In genomic region chr12:32828137-32828760, GRCm38 (mm10) we compare ENCODE assay signal across 13 mouse cellular contexts. TPM values are rescaled to one million over a fixed set of nuclear protein-coding genes. Genes with fewer than 3 reads are reported as not detected.
DNase-seq lines count a peak whose midpoint lies in the region; ATAC-seq and TF ChIP-seq lines count a peak whose summit lies in the region.
"Had no signal": no experiment of that assay in that cellular context is flagged by ENCODE, and none has a peak within 500 bp of the region (broad histone marks: within the 10 kb centered on the region; RNA-seq: fewer than 3 reads in every experiment).

No protein-coding gene starts in this region.

- H3K4me2 ChIP-seq in CH12.LX (ENCODE audit: insufficient read depth, low read depth, poor library complexity, severe bottlenecking) = peak overlapping the region; percentile 34; the same call in 1 of the 2 replicates
- H3K4me2 ChIP-seq: intestine, embryonic 15.5 days; liver, embryonic 15.5 days had no signal

- H3K27me3 ChIP-seq in liver, adult 2 months (ENCODE audit: control insufficient read depth, insufficient read depth, low read length) = no peaks in the 10 kb centered on the region
- no peaks in the 10 kb centered on the region for H3K27me3 ChIP-seq in CH12.LX (replicated peaks)
- H3K27me3 ChIP-seq: intestine, embryonic 15.5 days; liver, embryonic 15.5 days had no signal

- peaks cover 33% of the 10 kb centered on the region for H3K79me2 ChIP-seq in liver, adult 2 months (ENCODE audit: control insufficient read depth, insufficient read depth, low read length)
- peaks cover 26% of the 10 kb centered on the region for H3K79me2 ChIP-seq in CH12.LX (replicated peaks; ENCODE audit: control insufficient read depth, extremely low read depth, insufficient read depth, poor library complexity, severe bottlenecking)

- H3K9me3 ChIP-seq in CH12.LX (replicated peaks; ENCODE audit: low read length) = peaks cover 2% of the 10 kb centered on the region
- H3K9me3 ChIP-seq: intestine, embryonic 15.5 days; liver, embryonic 15.5 days had no signal

- TF ChIP-seq EP300 in CH12.LX (IDR thresholded peaks at IDR 0.05; ENCODE audit: low read length) = no peak

- 42% methylated on average over 8 of the region's 8 CpGs for WGBS in liver, adult 2 months

- in situ Hi-C loops in CH12.LX (cut with MboI; ENCODE audit: low pct_ligation_motif_present, low pct_unique_long_range_greater_than_20kb, low sequenced_read_pairs) = loop anchor here (5.0 kb wide), 1 partner anchor 191 kb away; no protein-coding TSS in a partner anchor

- TF ChIP-seq CTCF in liver, adult 2 months (IDR thresholded peaks at IDR 0.05; ENCODE audit: low read depth, low read length) = no peak
- TF ChIP-seq CTCF in CH12.LX (conservative IDR thresholded peaks at IDR 0.05 in 1 of 2, IDR thresholded peaks at IDR 0.05 in 1 of 2; ENCODE audit: low read depth in 2 of 2, low read length in 2 of 2) = no peak

- DNase-seq in frontal cortex, postnatal 25 days (ENCODE audit: low spot score in 2 of 2) = no peak
- DNase-seq in liver, adult 2 months (ENCODE audit: extremely low read depth, low read depth, low spot score) = peak; percentile 42
- DNase-seq in liver (no peak), CH12.LX (ENCODE audit: extremely low read depth) (no peak)
- no peak for DNase-seq in gastrocnemius, adult 8-10 months (ENCODE audit: low spot score in 2 of 2)
- DNase-seq: kidney, postnatal 14 days; lung, postnatal 4 days; thymus, adult 18-20 months had no signal

- H3K9ac ChIP-seq in liver, adult 2 months (ENCODE audit: low read depth, low read length) = peak overlapping the region; percentile 50; the same call in 1 of the 2 replicates
- no peak overlapping the region; the same call in 1 of the 2 replicates for H3K9ac ChIP-seq in CH12.LX (ENCODE audit: insufficient read depth, low read depth)
- H3K9ac ChIP-seq: intestine, embryonic 15.5 days; liver, embryonic 15.5 days had no signal

- no peak for TF ChIP-seq POLR2A in liver, adult 2 months (IDR thresholded peaks at IDR 0.05; ENCODE audit: extremely low read depth, insufficient read depth, low read length)
- TF ChIP-seq POLR2A in CH12.LX (IDR thresholded peaks at IDR 0.05; ENCODE audit: low read depth, low read length) = no peak

- dilution Hi-C loops in CH12.LX (cut with MboI; ENCODE audit: extremely low pct_ligation_motif_present, extremely low pct_unique_long_range_greater_than_20kb, low sequenced_read_pairs) = no loop called here

- peaks cover 24% of the 10 kb centered on the region for H3K4me1 ChIP-seq in liver, adult 2 months (ENCODE audit: control insufficient read depth, insufficient read depth, low read length)
- peaks cover 6 to 63% of the 10 kb centered on the region in 2 experiments; a peak in 3 of 4 replicates for H3K4me1 ChIP-seq in CH12.LX (ENCODE audit: control insufficient read depth in 1 of 2, insufficient read depth in 2 of 2)
- H3K4me1 ChIP-seq: intestine, embryonic 15.5 days had no signal

- H3K36me3 ChIP-seq in liver, adult 2 months (ENCODE audit: control insufficient read depth, insufficient read depth, low read length) = peaks cover 24% of the 10 kb centered on the region
- H3K36me3 ChIP-seq in CH12.LX (replicated peaks in 1 of 2; ENCODE audit: control insufficient read depth in 1 of 2, insufficient read depth in 1 of 2, low read length in 1 of 2) = peaks cover 21 to 74% of the 10 kb centered on the region in 2 experiments
- H3K36me3 ChIP-seq: intestine, embryonic 15.5 days; liver, embryonic 15.5 days had no signal

- peak overlapping the region; percentile 44 for H3K27ac ChIP-seq in liver, adult 2 months (replicated peaks; ENCODE audit: insufficient read depth, low read depth, low read length)
- H3K27ac ChIP-seq in CH12.LX (ENCODE audit: insufficient read depth, low read depth) = no peak overlapping the region
- H3K27ac ChIP-seq: intestine, embryonic 15.5 days; liver, embryonic 15.5 days had no signal

- H3K4me3 ChIP-seq in liver, adult 2 months (ENCODE audit: insufficient read depth, low read depth, low read length) = no peak overlapping the region
- H3K4me3 ChIP-seq in CH12.LX (replicated peaks in 1 of 3; ENCODE audit: low read depth in 2 of 3, low read length in 2 of 3, poor library complexity in 1 of 3) = no peak overlapping the region
- H3K4me3 ChIP-seq: intestine, embryonic 15.5 days; liver, embryonic 15.5 days had no signal

- no peak for TF ChIP-seq RAD21 in CH12.LX (IDR thresholded peaks at IDR 0.05; ENCODE audit: low read depth, low read length)

- ATAC-seq in frontal cortex, adult (ENCODE audit: low TSS enrichment) = peak; percentile 88
- ATAC-seq in megakaryocyte, adult 5-6 weeks (ENCODE audit: poor library complexity, severe bottlenecking) = peak; percentile 64; the same call in 1 of the 2 replicates
- ATAC-seq: CD4-positive, CD25-positive, alpha-beta regulatory T cell, adult 4 months; intestine, embryonic 15.5 days had no signal

TF ChIP-seq in CH12.LX, 34 proteins besides CTCF, POLR2A, EP300 and RAD21:
- no peak for TF ChIP-seq MEF2A (IDR thresholded peaks at IDR 0.05; ENCODE audit: borderline replicate concordance, low read depth, low read length)
- TF ChIP-seq BHLHE40 (IDR thresholded peaks at IDR 0.05; ENCODE audit: low read depth, low read length) = no peak
- no peak for TF ChIP-seq HCFC1 (IDR thresholded peaks at IDR 0.05; ENCODE audit: low read depth, low read length)
- no peak for TF ChIP-seq MAX (IDR thresholded peaks at IDR 0.05; ENCODE audit: low read length)
- no peak for TF ChIP-seq TCF12 (IDR thresholded peaks at IDR 0.05; ENCODE audit: low read depth, low read length)
- TF ChIP-seq ETS1 (conservative IDR thresholded peaks at IDR 0.05; ENCODE audit: low read depth, low read length) = no peak
- no peak for TF ChIP-seq IRF4 (IDR thresholded peaks at IDR 0.05; ENCODE audit: low read depth, low read length)
- TF ChIP-seq NELFE (IDR thresholded peaks at IDR 0.05; ENCODE audit: low read depth, low read length) = no peak
- TF ChIP-seq NRF1 (IDR thresholded peaks at IDR 0.05; ENCODE audit: low read depth, low read length) = no peak
- no peak for TF ChIP-seq RCOR1 (conservative IDR thresholded peaks at IDR 0.05; ENCODE audit: low read depth, low read length)
- TF ChIP-seq JUN (IDR thresholded peaks at IDR 0.05; ENCODE audit: insufficient read depth, low read depth, low read length) = no peak
- TF ChIP-seq JUND (conservative IDR thresholded peaks at IDR 0.05; ENCODE audit: low read depth, low read length) = no peak
- TF ChIP-seq PAX5 (IDR thresholded peaks at IDR 0.05; ENCODE audit: low read length) = no peak
- TF ChIP-seq ZKSCAN1 (IDR thresholded peaks at IDR 0.05; ENCODE audit: borderline replicate concordance, low read depth, low read length) = no peak
- TF ChIP-seq ELF1 (IDR thresholded peaks at IDR 0.05; ENCODE audit: low read depth, low read length) = no peak
- no peak for TF ChIP-seq GABPA (IDR thresholded peaks at IDR 0.05; ENCODE audit: insufficient replicate concordance, low read depth, low read length)

RNA-seq across cellular contexts. Expression of gene Nampt, which starts 8.9 kb away (rescaled TPM):
- total RNA-seq in liver, adult 2 months (2014; rRNA removed) = 57.8 and 75.6 TPM in 2 replicates
- polyA plus RNA-seq in liver, adult 2 months (2012; rRNA removed) = 9.5 and 10.9 TPM in 2 replicates
- total RNA-seq in CH12.LX (2012; rRNA removed) (48.7 and 50.5 TPM in 2 replicates), CH12.LX (2014; rRNA removed) (206 and 222 TPM in 2 replicates)
- 84.5 and 95.6 TPM in 2 replicates for polyA plus RNA-seq in CH12.LX (2012; ENCODE audit: insufficient read length, low read depth)
- 45.6 and 60.0 TPM in 2 replicates for total RNA-seq in megakaryocyte, adult 5-6 weeks (2015)
- 46.5 and 57.5 TPM in 2 replicates for total RNA-seq in megakaryocyte, adult 5-6 weeks (2017)
- total RNA-seq in gastrocnemius, adult 8-10 months (2022) = 10 to 100 TPM; 74.9 to 84.8 (median 79.8) TPM
